ENCODE assay signal across 7 mouse cellular contexts in genomic region chr12:108554120-108554841, GRCm38 (mm10). TPM values are rescaled to one million over a fixed set of nuclear protein-coding genes. Genes with fewer than 3 reads are reported as not detected.
DNase-seq lines count a peak whose midpoint lies in the region; ATAC-seq and TF ChIP-seq lines count a peak whose summit lies in the region.

Gene Evl, plus strand, starts transcription at chr12:108554720.

- peak within 1 kb of the TSS; percentile 57 for H3K4me2 ChIP-seq in embryonic facial prominence, embryonic 11.5 days (ENCODE audit: low read depth, low read length)
- peak within 1 kb of the TSS; percentile 92 for H3K4me2 ChIP-seq in intestine, postnatal 0 days (replicated peaks; ENCODE audit: low read depth)
- H3K4me2 ChIP-seq in midbrain, embryonic 11.5 days = peak within 1 kb of the TSS; percentile 68

- ATAC-seq in embryonic facial prominence, embryonic 11.5 days (replicated peaks; ENCODE audit: insufficient number of reproducible peaks, low FRiP score, low TSS enrichment, low read depth) = peak; percentile 81
- ATAC-seq in granulocyte monocyte progenitor cell, adult 5-6 weeks (replicated peaks; ENCODE audit: poor library complexity, severe bottlenecking) = peak; percentile 89
- ATAC-seq in intestine, postnatal 0 days = peak; percentile 86
- peak; percentile 93 for ATAC-seq in midbrain, embryonic 11.5 days (ENCODE audit: low FRiP score)

- H3K9ac ChIP-seq in embryonic facial prominence, embryonic 11.5 days (replicated peaks; ENCODE audit: low read length) = peak within 1 kb of the TSS; percentile 97
- H3K9ac ChIP-seq in intestine, postnatal 0 days (ENCODE audit: low read depth, low read length) = peak within 1 kb of the TSS; percentile 66
- peak within 1 kb of the TSS; percentile 98 for H3K9ac ChIP-seq in midbrain, embryonic 11.5 days (ENCODE audit: low read length)

- peak; percentile 20; the same call in 1 of the 2 replicates for TF ChIP-seq POLR2A in small intestine, adult 2 months (IDR thresholded peaks at IDR 0.05; ENCODE audit: low read depth, low read length)

- intact Hi-C loops in left cerebral cortex, postnatal 4 days (cut with DNase I) = no loop called here

- H3K27me3 ChIP-seq in embryonic facial prominence, embryonic 11.5 days (ENCODE audit: control insufficient read depth, insufficient read depth, low read length) = no peaks in the 10 kb centered on the region
- 0 out of 2 replicates have a peak, but pooled peaks cover 2% of the 10 kb centered on the region for H3K27me3 ChIP-seq in intestine, postnatal 0 days (replicated peaks; ENCODE audit: control insufficient read depth, insufficient read depth, low read length)
- H3K27me3 ChIP-seq in midbrain, embryonic 11.5 days (ENCODE audit: control insufficient read depth, insufficient read depth, low read length) = no peaks in the 10 kb centered on the region
- H3K27me3 ChIP-seq in small intestine, adult 2 months (ENCODE audit: control insufficient read depth, insufficient read depth, low read length) = peaks cover 16% of the 10 kb centered on the region; the same call in 1 of the 2 replicates

- H3K4me1 ChIP-seq in embryonic facial prominence, embryonic 11.5 days (ENCODE audit: control insufficient read depth, insufficient read depth, low read length) = 0 out of 2 replicates have a peak, but pooled peaks cover 5% of the 10 kb centered on the region
- 0 out of 2 replicates have a peak, but pooled peaks cover 2% of the 10 kb centered on the region for H3K4me1 ChIP-seq in intestine, postnatal 0 days (replicated peaks; ENCODE audit: control insufficient read depth, insufficient read depth, low read length)
- H3K4me1 ChIP-seq in midbrain, embryonic 11.5 days (ENCODE audit: control insufficient read depth, insufficient read depth, low read length) = peaks cover 34% of the 10 kb centered on the region
- peaks cover 5% of the 10 kb centered on the region; the same call in 1 of the 2 replicates for H3K4me1 ChIP-seq in small intestine, adult 2 months (ENCODE audit: control insufficient read depth, insufficient read depth, insufficient read length, low read length)

- no peak for TF ChIP-seq CTCF in intestine, postnatal 0 days (IDR thresholded peaks at IDR 0.05; ENCODE audit: low read depth)
- no peak for TF ChIP-seq CTCF in small intestine, adult 2 months (IDR thresholded peaks at IDR 0.05; ENCODE audit: extremely low read depth, insufficient read length, insufficient replicate concordance, low read depth, low read length)

- H3K4me3 ChIP-seq in embryonic facial prominence, embryonic 11.5 days (ENCODE audit: low read depth, low read length) = peak within 1 kb of the TSS; percentile 99
- H3K4me3 ChIP-seq in intestine, postnatal 0 days (ENCODE audit: low read depth, low read length) = peak within 1 kb of the TSS; percentile 80
- peak within 1 kb of the TSS; percentile 98 for H3K4me3 ChIP-seq in midbrain, embryonic 11.5 days (ENCODE audit: low read depth, low read length)
- peak within 1 kb of the TSS; percentile 71 for H3K4me3 ChIP-seq in small intestine, adult 2 months (ENCODE audit: low read depth, low read length)

- no peaks in the 10 kb centered on the region for H3K36me3 ChIP-seq in embryonic facial prominence, embryonic 11.5 days (replicated peaks; ENCODE audit: control insufficient read depth, insufficient read depth, low read depth, low read length)
- no peaks in the 10 kb centered on the region for H3K36me3 ChIP-seq in intestine, postnatal 0 days (ENCODE audit: control insufficient read depth, insufficient read depth)
- no peaks in the 10 kb centered on the region for H3K36me3 ChIP-seq in midbrain, embryonic 11.5 days (ENCODE audit: control insufficient read depth, insufficient read depth, low read length)
- no peaks in the 10 kb centered on the region for H3K36me3 ChIP-seq in small intestine, adult 2 months (ENCODE audit: control insufficient read depth, insufficient read depth, low read length)

- H3K27ac ChIP-seq in embryonic facial prominence, embryonic 11.5 days (replicated peaks; ENCODE audit: low read depth, low read length) = peak within 1 kb of the TSS; percentile 87
- 0 out of 2 replicates have a peak within 1 kb of the TSS, but pooled peaks have one; percentile 47 for H3K27ac ChIP-seq in intestine, postnatal 0 days (ENCODE audit: low read depth, low read length)
- peak within 1 kb of the TSS; percentile 89 for H3K27ac ChIP-seq in midbrain, embryonic 11.5 days (ENCODE audit: low read depth, low read length)
- H3K27ac ChIP-seq in small intestine, adult 2 months (ENCODE audit: insufficient read depth, low read depth, low read length) = no peak within 1 kb of the TSS

- DNase-seq in adrenal gland, postnatal 25 days = peak; percentile 90
- DNase-seq in embryonic facial prominence, embryonic 11.5 days (ENCODE audit: low spot score) = peak; percentile 98
- DNase-seq in left cerebral cortex, postnatal 4 days = peak; percentile 98
- DNase-seq in midbrain, embryonic 11.5 days (ENCODE audit: low spot score, missing footprints) = peak; percentile 100

- WGBS in embryonic facial prominence, embryonic 11.5 days = 1% methylated on average over 48 of the region's 50 CpGs
- 2% methylated on average over 47 of the region's 50 CpGs for WGBS in intestine, postnatal 0 days
- under 1% methylated on average over 47 of the region's 50 CpGs for WGBS in midbrain, embryonic 11.5 days
- WGBS in small intestine, adult 2 months = 3% methylated on average over 50 of the region's 50 CpGs

- no peaks in the 10 kb centered on the region for H3K9me3 ChIP-seq in embryonic facial prominence, embryonic 11.5 days (replicated peaks; ENCODE audit: control insufficient read depth, low read length)
- H3K9me3 ChIP-seq in intestine, postnatal 0 days (ENCODE audit: control insufficient read depth) = no peaks in the 10 kb centered on the region
- H3K9me3 ChIP-seq in midbrain, embryonic 11.5 days (ENCODE audit: control insufficient read depth, low read length) = no peaks in the 10 kb centered on the region

RNA-seq across cellular contexts. Expression of gene Evl, which starts in this region (rescaled TPM):
- total RNA-seq in adrenal gland, postnatal 25 days (2021) = 49.6 and 55.2 TPM in 2 replicates
- polyA plus RNA-seq in embryonic facial prominence, embryonic 11.5 days (2014; fragmentation: Nextera tagmentation; extraction: Ambion mirVana) = 88.1 and 91.0 TPM in 2 replicates
- 42.1 and 57.0 TPM in 2 replicates for total RNA-seq in granulocyte monocyte progenitor cell, adult 5-6 weeks (2014; fragmentation: Nextera tagmentation)
- total RNA-seq in granulocyte monocyte progenitor cell, adult 5-6 weeks (2017) = 35.8 and 39.1 TPM in 2 replicates
- polyA plus RNA-seq in intestine, postnatal 0 days (2015; fragmentation: Nextera tagmentation; extraction: Ambion mirVana) = 18.0 and 20.5 TPM in 2 replicates
- total RNA-seq in left cerebral cortex, postnatal 4 days (2021) = 100 to 1,000 TPM; 585 to 625 TPM
- polyA plus RNA-seq in midbrain, embryonic 11.5 days (2014; fragmentation: Nextera tagmentation; extraction: Ambion mirVana) = 102 and 119 TPM in 2 replicates
- polyA plus RNA-seq in small intestine, adult 2 months (2012; rRNA removed) = 12.2 and 22.7 TPM in 2 replicates

Comparison
In these comparisons a context has a peak if more than half of its experiments do, and no peak if none do; other contexts are left out.
1. RNA of gene Evl (total RNA-seq): 585 to 625 TPM in left cerebral cortex, postnatal 4 days; 35.8 to 57.0 TPM in granulocyte monocyte progenitor cell, adult 5-6 weeks and 49.6 to 55.2 TPM in adrenal gland, postnatal 25 days; every median in the first group is over 10 times any median in the second.
2. Peak in every context shown above with its lines, with median percentiles within 50 percentile points of each other: DNase-seq, ATAC-seq, H3K4me2 ChIP-seq, H3K4me3 ChIP-seq and H3K9ac ChIP-seq.